Mouse (Mus musculus): Measurements from ENCODE around the gene Myo16. TPM values are rescaled to one million over a fixed set of nuclear protein-coding genes. Genes with fewer than 3 reads are reported as not detected.

Gene Myo16
- polyA plus RNA-seq, 1 experiment from 2014 or later, result 0.27 TPM

GRCm38 (mm10) chr8:10474446-10474845 lies 320.7 kb downstream of the Myo16 start:
- no peaks in the 10 kb centered on the region for H3K9me3 ChIP-seq (ENCODE audit: control insufficient read depth, low read length)
- H3K4me2 ChIP-seq (replicated peaks; ENCODE audit: low read depth, low read length), result no peak overlapping the region
- no peak overlapping the region for H3K4me3 ChIP-seq (ENCODE audit: low read length)
- H3K9ac ChIP-seq (ENCODE audit: low read depth, low read length), result no peak overlapping the region
- peaks cover 4% of the 10 kb centered on the region; the same call in 1 of the 2 replicates for H3K4me1 ChIP-seq (ENCODE audit: control insufficient read depth, insufficient read depth, low read length)
- ATAC-seq (ENCODE audit: low FRiP score, low TSS enrichment), result no peak
- 87% methylated on average over 3 of the region's 3 CpGs for WGBS
- H3K27me3 ChIP-seq (ENCODE audit: control insufficient read depth, insufficient read depth, low read length), result no peaks in the 10 kb centered on the region; the same call in 1 of the 2 replicates
- no peaks in the 10 kb centered on the region for H3K36me3 ChIP-seq (ENCODE audit: control insufficient read depth, insufficient read depth, low read length)
- H3K27ac ChIP-seq (ENCODE audit: low read depth, low read length), result no peak overlapping the region

- 84% methylated on average over 10 of the region's 10 CpGs for WGBS
Measured at GRCm38 (mm10) chr8:10479059-10479458, 325.3 kb downstream of the Myo16 start.

GRCm38 (mm10) chr8:10480850-10481249 lies 327.1 kb downstream of the Myo16 start:
- Histone ChIP-seq H3K4me2 (replicated peaks; ENCODE audit: low read depth, low read length) (no peak overlapping the region), H3K9me3 (ENCODE audit: control insufficient read depth, low read length) (no peaks in the 10 kb centered on the region), H3K4me3 (ENCODE audit: low read length) (no peak overlapping the region), H3K27ac (ENCODE audit: low read depth, low read length) (no peak overlapping the region), H3K4me1 (ENCODE audit: control insufficient read depth, insufficient read depth, low read length) (peaks cover 5% of the 10 kb centered on the region; the same call in 1 of the 2 replicates), H3K36me3 (ENCODE audit: control insufficient read depth, insufficient read depth, low read length) (no peaks in the 10 kb centered on the region), H3K9ac (ENCODE audit: low read depth, low read length) (no peak overlapping the region), H3K27me3 (ENCODE audit: control insufficient read depth, insufficient read depth, low read length) (no peaks in the 10 kb centered on the region)
- ATAC-seq (ENCODE audit: low FRiP score, low TSS enrichment), result no peak
- WGBS, result 90% methylated on average over 8 of the region's 8 CpGs

More at GRCm38 (mm10) chr8:10479059-10479458, 325.3 kb downstream of the Myo16 start:
- H3K4me1 ChIP-seq (ENCODE audit: control insufficient read depth, insufficient read depth, low read length), result peaks cover 4% of the 10 kb centered on the region; the same call in 1 of the 2 replicates
- no peak for ATAC-seq (ENCODE audit: low FRiP score, low TSS enrichment)
- no peak overlapping the region for H3K9ac ChIP-seq (ENCODE audit: low read depth, low read length)
- no peak overlapping the region for H3K4me3 ChIP-seq (ENCODE audit: low read length)
- H3K27me3 ChIP-seq (ENCODE audit: control insufficient read depth, insufficient read depth, low read length), result no peaks in the 10 kb centered on the region
- H3K9me3 ChIP-seq (ENCODE audit: control insufficient read depth, low read length), result no peaks in the 10 kb centered on the region
- no peaks in the 10 kb centered on the region for H3K36me3 ChIP-seq (ENCODE audit: control insufficient read depth, insufficient read depth, low read length)
- H3K27ac ChIP-seq (ENCODE audit: low read depth, low read length), result no peak overlapping the region
- no peak overlapping the region for H3K4me2 ChIP-seq (replicated peaks; ENCODE audit: low read depth, low read length)

GRCm38 (mm10) chr8:10482064-10482463 lies 328.4 kb downstream of the Myo16 start:
- Histone ChIP-seq H3K4me3 (ENCODE audit: low read length) (no peak overlapping the region), H3K9me3 (ENCODE audit: control insufficient read depth, low read length) (no peaks in the 10 kb centered on the region), H3K27ac (ENCODE audit: low read depth, low read length) (no peak overlapping the region), H3K4me2 (replicated peaks; ENCODE audit: low read depth, low read length) (no peak overlapping the region), H3K4me1 (ENCODE audit: control insufficient read depth, insufficient read depth, low read length) (peaks cover 5% of the 10 kb centered on the region; the same call in 1 of the 2 replicates), H3K36me3 (ENCODE audit: control insufficient read depth, insufficient read depth, low read length) (no peaks in the 10 kb centered on the region), H3K27me3 (ENCODE audit: control insufficient read depth, insufficient read depth, low read length) (no peaks in the 10 kb centered on the region), H3K9ac (ENCODE audit: low read depth, low read length) (no peak overlapping the region)
- no peak for ATAC-seq (ENCODE audit: low FRiP score, low TSS enrichment)
- 67% methylated on average over 5 of the region's 5 CpGs for WGBS

- peaks cover 5% of the 10 kb centered on the region; the same call in 1 of the 2 replicates for H3K4me1 ChIP-seq (ENCODE audit: control insufficient read depth, insufficient read depth, low read length)
- H3K4me3 ChIP-seq (ENCODE audit: low read length), result no peak overlapping the region
- H3K9me3 ChIP-seq (ENCODE audit: control insufficient read depth, low read length), result no peaks in the 10 kb centered on the region
- H3K27me3 ChIP-seq (ENCODE audit: control insufficient read depth, insufficient read depth, low read length), result no peaks in the 10 kb centered on the region
- no peak overlapping the region for H3K4me2 ChIP-seq (replicated peaks; ENCODE audit: low read depth, low read length)
- no peaks in the 10 kb centered on the region for H3K36me3 ChIP-seq (ENCODE audit: control insufficient read depth, insufficient read depth, low read length)
- 11% methylated on average over 1 of the region's 1 CpGs for WGBS
- no peak for ATAC-seq (ENCODE audit: low FRiP score, low TSS enrichment)
- no peak overlapping the region for H3K9ac ChIP-seq (ENCODE audit: low read depth, low read length)
- H3K27ac ChIP-seq (ENCODE audit: low read depth, low read length), result no peak overlapping the region
Measured at GRCm38 (mm10) chr8:10482880-10483279, 329.2 kb downstream of the Myo16 start.

- ATAC-seq (ENCODE audit: low FRiP score, low TSS enrichment), result no peak
- peaks cover 5% of the 10 kb centered on the region; the same call in 1 of the 2 replicates for H3K4me1 ChIP-seq (ENCODE audit: control insufficient read depth, insufficient read depth, low read length)
- WGBS, result 39% methylated on average over 5 of the region's 5 CpGs
- H3K36me3 ChIP-seq (ENCODE audit: control insufficient read depth, insufficient read depth, low read length), result no peaks in the 10 kb centered on the region
- no peak overlapping the region for H3K27ac ChIP-seq (ENCODE audit: low read depth, low read length)
- H3K27me3 ChIP-seq (ENCODE audit: control insufficient read depth, insufficient read depth, low read length), result no peaks in the 10 kb centered on the region
- H3K4me2 ChIP-seq (replicated peaks; ENCODE audit: low read depth, low read length), result no peak overlapping the region
- H3K9me3 ChIP-seq (ENCODE audit: control insufficient read depth, low read length), result no peaks in the 10 kb centered on the region
- H3K4me3 ChIP-seq (ENCODE audit: low read length), result no peak overlapping the region
- no peak overlapping the region for H3K9ac ChIP-seq (ENCODE audit: low read depth, low read length)
Measured at GRCm38 (mm10) chr8:10483841-10484240, 330.1 kb downstream of the Myo16 start.

- ATAC-seq (ENCODE audit: low FRiP score, low TSS enrichment), result no peak
- H3K4me3 ChIP-seq (ENCODE audit: low read length), result no peak overlapping the region
- H3K4me2 ChIP-seq (replicated peaks; ENCODE audit: low read depth, low read length), result no peak overlapping the region
- WGBS, result 89% methylated on average over 10 of the region's 10 CpGs
- no peaks in the 10 kb centered on the region for H3K27me3 ChIP-seq (ENCODE audit: control insufficient read depth, insufficient read depth, low read length)
- no peaks in the 10 kb centered on the region for H3K9me3 ChIP-seq (ENCODE audit: control insufficient read depth, low read length)
- H3K9ac ChIP-seq (ENCODE audit: low read depth, low read length), result no peak overlapping the region
- no peak overlapping the region for H3K27ac ChIP-seq (ENCODE audit: low read depth, low read length)
- H3K36me3 ChIP-seq (ENCODE audit: control insufficient read depth, insufficient read depth, low read length), result no peaks in the 10 kb centered on the region
- no peaks in the 10 kb centered on the region for H3K4me1 ChIP-seq (ENCODE audit: control insufficient read depth, insufficient read depth, low read length)
Measured at GRCm38 (mm10) chr8:10489738-10490419, 336.2 kb downstream of the Myo16 start.

- Histone ChIP-seq H3K27ac (ENCODE audit: low read depth, low read length) (no peak overlapping the region), H3K36me3 (ENCODE audit: control insufficient read depth, insufficient read depth, low read length) (no peaks in the 10 kb centered on the region), H3K4me2 (replicated peaks; ENCODE audit: low read depth, low read length) (no peak overlapping the region), H3K9ac (ENCODE audit: low read depth, low read length) (no peak overlapping the region), H3K4me1 (ENCODE audit: control insufficient read depth, insufficient read depth, low read length) (no peaks in the 10 kb centered on the region), H3K27me3 (ENCODE audit: control insufficient read depth, insufficient read depth, low read length) (no peaks in the 10 kb centered on the region), H3K4me3 (ENCODE audit: low read length) (no peak overlapping the region), H3K9me3 (ENCODE audit: control insufficient read depth, low read length) (no peaks in the 10 kb centered on the region)
- no peak for ATAC-seq (ENCODE audit: low FRiP score, low TSS enrichment)
- WGBS, result 94% methylated on average over 2 of the region's 2 CpGs
Measured at GRCm38 (mm10) chr8:10490420-10490784, 336.7 kb downstream of the Myo16 start.

- Histone ChIP-seq H3K4me3 (ENCODE audit: low read length) (no peak overlapping the region), H3K9me3 (ENCODE audit: control insufficient read depth, low read length) (no peaks in the 10 kb centered on the region; the same call in 1 of the 2 replicates), H3K4me1 (ENCODE audit: control insufficient read depth, insufficient read depth, low read length) (no peaks in the 10 kb centered on the region), H3K9ac (ENCODE audit: low read depth, low read length) (no peak overlapping the region), H3K27me3 (ENCODE audit: control insufficient read depth, insufficient read depth, low read length) (no peaks in the 10 kb centered on the region), H3K36me3 (ENCODE audit: control insufficient read depth, insufficient read depth, low read length) (no peaks in the 10 kb centered on the region), H3K4me2 (replicated peaks; ENCODE audit: low read depth, low read length) (no peak overlapping the region), H3K27ac (ENCODE audit: low read depth, low read length) (no peak overlapping the region)
- no peak for ATAC-seq (ENCODE audit: low FRiP score, low TSS enrichment)
- 89% methylated on average over 6 of the region's 6 CpGs for WGBS
Measured at GRCm38 (mm10) chr8:10490874-10491273, 337.2 kb downstream of the Myo16 start.

Measured in kidney, embryonic 14.5 days (tissue).